Mouse (Mus musculus) splenic B cell, adult 2 months (primary cell): ENCODE results near the gene Pcsk4.

Experiments
- DNase-seq: peaks from one replicate; pipeline ENCODE4 v3.0.0-alpha.2; 2011; ENCODE audit warnings: low read depth, low spot score
- H3K27me3 ChIP-seq: 2 replicates; pipeline ENCODE4 v1.6.1; 2012; ENCODE audit warnings: mild to moderate bottlenecking, low read length, moderate library complexity, mixed read lengths; ENCODE audit not compliant: control insufficient read depth, poor library complexity, insufficient read depth, severe bottlenecking
- H3K36me3 ChIP-seq: 2 replicates; pipeline ENCODE4 v1.6.1; 2012; ENCODE audit warnings: mild to moderate bottlenecking, low read length, moderate library complexity, mixed read lengths; ENCODE audit not compliant: control insufficient read depth, poor library complexity, insufficient read depth, severe bottlenecking

The Pcsk4 gene

DNA sequence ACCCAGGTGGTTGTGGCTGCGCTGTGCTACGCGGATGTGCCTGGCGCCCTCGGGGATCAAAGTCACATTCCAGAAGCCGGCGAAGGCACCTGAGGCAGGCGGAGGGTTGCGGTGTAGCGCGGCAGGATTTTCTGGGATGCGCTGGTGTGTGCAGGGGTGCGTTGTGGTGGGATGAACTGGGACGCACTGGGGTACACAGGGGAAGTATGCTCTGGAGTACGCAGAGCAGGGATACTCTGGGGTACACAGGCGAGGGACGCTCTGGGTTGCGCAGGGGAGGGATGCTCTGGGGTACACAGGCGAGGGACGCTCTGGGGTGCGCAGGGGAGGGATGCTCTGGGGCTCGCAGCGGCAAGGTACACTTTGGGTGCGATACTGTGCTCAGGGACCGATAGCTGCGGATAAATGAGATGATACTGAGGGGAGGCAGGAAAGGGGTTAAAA, 13.0 kb upstream of the Pcsk4 start:
- DNase-seq = no peak
- Histone ChIP-seq H3K36me3 (no peaks in the 10 kb centered on the region), H3K27me3 (0 out of 2 replicates have a peak, but pooled peaks cover 2% of the 10 kb centered on the region)

DNA sequence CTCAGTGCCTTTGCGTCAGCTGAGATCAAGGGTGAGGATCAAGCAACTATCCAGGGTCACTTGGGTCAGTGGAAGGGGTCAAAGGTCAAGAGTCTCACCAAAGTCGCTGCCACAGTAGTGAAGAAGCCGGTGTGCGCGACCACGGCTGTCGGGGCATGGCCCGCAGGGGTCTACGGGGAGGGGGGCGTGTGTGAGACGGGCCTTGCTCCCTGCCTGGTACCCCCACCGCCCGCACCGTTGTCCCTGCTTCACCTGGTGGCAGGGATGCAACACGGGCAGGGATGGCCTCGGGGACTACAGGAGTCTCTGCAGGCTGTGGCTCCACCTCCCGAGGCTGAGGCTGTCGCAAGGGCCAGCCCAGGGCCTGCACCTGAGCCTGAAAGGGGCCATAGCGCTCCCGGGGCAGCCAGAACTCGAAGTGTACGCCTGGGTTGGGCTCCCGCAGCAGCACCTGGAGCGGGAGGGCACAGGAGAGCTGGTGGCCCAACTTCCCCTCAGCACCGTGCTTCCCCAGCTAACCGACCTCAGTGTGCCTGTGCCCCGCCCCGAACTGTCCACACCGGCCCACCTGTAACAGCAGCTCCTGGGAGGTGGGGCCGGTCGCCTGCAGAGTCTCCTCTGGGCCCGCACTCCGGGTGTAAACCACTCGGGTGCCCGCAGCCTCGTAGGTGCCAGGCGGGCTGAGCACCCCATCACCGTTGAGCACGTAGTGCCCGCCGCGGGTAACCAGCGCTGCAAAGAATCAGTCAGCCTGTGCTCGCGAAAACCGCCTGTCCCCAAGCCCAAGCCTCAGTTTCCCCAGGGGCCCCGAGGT, 12.4 kb upstream of the Pcsk4 start:
- 0 out of 2 replicates have a peak, but pooled peaks cover 2% of the 10 kb centered on the region for H3K27me3 ChIP-seq
- peak; percentile 51 for DNase-seq
- no peaks in the 10 kb centered on the region for H3K36me3 ChIP-seq

DNA sequence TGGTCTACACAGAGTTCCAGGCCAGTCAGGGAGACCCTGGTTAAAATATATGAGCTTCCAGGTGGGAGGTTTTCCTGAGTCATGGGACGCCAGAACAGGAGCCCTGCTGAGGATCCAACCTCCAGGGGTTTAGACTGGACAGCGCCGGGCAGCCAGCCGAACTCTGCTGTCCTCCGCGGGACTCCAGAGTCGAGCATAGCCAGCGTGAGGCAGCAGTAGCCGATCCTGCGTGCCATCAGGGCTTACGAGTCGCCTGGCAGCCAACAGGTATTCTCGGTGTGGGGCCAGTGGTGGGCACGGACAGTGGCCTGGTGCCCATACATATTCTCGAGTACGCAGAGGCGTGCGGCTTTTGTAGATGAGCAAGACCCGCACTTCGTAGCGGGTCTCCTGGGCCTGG, 11.7 kb upstream of the Pcsk4 start:
- Histone ChIP-seq H3K27me3 (0 out of 2 replicates have a peak, but pooled peaks cover 2% of the 10 kb centered on the region), H3K36me3 (no peaks in the 10 kb centered on the region)
- no peak for DNase-seq

DNA sequence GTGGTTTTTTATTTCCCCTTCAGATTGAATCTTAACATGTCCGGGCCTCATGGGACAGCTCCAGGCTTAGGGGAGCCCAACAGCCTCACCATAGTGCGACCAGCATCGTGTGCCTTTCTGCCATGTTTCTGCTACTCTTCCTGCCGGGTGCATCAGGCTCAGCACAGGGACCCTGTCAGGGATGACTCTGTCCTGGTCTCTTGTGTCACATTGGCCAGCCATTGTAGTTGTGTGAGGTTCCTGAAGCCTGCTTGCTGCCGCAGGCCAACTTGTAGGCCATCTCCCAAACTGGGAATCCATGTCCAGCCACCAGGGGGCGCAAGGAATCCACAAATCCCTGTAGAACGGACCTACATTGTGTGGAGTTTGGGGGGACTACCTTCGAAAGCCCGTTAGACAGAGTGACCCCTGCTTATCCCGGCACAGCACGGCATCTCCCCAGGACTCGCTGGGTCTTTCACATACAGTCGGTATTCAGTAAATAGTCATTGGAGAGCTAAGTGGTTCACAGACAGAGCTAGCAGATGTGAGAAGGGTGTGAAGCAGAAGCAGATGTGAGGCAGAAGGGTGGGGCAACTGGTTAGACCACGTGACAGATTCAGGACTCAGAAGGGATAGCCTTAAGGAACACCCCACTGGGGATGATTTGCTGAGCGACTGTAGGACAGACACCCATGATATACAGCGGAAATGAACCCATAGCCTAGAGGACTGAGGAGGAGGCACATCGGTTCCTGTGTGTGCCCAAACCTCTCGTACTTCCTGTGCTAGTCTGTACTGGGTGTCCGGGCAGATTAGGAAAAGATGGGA, 10.8 kb upstream of the Pcsk4 start:
- 0 out of 2 replicates have a peak, but pooled peaks cover 2% of the 10 kb centered on the region for H3K27me3 ChIP-seq
- no peaks in the 10 kb centered on the region for H3K36me3 ChIP-seq
- peak; percentile 88 for DNase-seq

DNA sequence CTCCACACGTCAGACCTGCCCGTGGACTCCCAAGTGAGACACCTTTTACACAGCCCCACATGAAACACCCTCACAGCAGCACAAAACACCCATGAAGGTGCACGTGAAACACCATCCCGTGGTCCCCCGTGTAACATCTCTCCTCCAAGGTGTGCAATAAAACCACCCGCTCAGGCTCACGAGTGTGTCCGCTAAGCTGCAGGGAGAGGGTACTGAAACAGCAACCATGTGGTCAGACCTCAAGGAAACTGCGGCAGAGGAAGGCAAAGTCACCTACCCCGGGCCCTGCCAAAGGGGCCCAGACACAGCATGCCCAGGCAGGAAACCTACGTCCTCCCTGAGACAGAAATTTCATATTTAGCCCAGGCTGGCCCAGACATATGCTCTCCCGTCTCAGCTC, 7.0 kb upstream of the Pcsk4 start:
- no peak for DNase-seq
- no peaks in the 10 kb centered on the region for H3K27me3 ChIP-seq
- no peaks in the 10 kb centered on the region for H3K36me3 ChIP-seq

DNA sequence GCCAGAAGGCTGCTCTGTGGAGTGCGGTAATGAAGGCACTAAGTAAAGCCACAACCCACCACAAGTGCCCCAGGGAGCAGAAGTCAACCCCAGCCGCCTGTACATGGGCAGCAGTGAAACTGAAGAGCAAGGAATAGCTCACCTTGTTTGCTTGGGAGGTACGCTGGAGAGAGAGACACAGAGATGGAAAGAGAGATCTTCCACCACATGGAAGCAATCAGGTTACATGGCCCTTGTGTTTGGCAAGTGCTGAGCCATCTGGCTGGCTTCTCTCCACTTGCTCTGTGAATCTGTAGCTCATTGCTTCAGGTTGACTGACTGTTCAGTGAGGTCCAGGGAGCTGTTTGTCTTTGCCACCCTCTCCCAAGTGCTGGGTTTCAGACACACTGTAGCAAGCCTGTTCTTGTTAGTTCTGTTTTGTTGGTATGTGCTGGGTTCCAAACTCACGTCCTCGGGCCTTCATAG, 3.3 kb upstream of the Pcsk4 start:
- H3K27me3 ChIP-seq = no peaks in the 10 kb centered on the region
- no peak for DNase-seq
- no peaks in the 10 kb centered on the region for H3K36me3 ChIP-seq

DNA sequence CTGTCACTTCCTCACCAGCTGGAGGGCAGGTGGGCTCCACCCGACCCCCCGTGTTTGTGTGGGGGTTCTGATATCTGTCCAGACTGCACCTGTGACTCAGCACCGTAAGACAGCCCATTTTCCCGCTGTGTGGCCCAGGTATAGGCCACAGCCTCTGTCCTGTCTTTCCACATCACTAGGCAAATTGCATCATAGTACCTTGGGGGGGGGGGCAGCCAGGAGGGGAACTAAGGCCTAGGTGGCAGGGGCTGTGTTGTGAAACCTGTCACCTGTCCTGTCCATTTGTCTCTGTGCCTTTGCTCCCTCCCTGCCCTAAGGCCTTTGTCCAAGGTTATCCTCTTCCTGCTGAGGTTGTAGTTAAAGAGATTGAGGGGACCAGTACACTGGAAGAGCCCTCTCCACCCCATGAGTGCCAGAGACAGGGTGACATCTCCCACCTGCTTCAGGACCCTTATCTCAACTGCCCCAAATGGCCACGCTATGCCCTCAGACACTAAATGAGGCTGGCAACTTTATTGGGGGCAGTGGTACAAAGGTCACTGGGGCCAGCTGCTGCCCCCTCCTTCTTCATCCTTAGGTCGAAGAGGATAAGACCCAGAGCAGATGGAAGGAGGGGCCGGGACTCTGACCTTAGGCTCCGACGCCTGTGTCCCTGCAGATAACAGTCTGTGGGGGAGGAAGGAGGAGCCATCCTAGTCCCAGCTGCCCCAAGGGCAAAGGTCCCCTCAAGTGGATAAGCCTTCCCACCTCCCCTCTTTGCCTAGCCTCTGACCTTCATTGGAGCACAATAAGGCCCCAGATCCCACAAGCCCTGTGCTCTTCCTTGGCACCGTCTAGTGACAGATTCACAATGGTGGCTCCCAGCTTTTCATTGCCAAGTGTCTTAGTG, 2.6 kb upstream of the Pcsk4 start:
- Histone ChIP-seq H3K36me3 (no peaks in the 10 kb centered on the region), H3K27me3 (no peaks in the 10 kb centered on the region)
- no peak for DNase-seq

DNA sequence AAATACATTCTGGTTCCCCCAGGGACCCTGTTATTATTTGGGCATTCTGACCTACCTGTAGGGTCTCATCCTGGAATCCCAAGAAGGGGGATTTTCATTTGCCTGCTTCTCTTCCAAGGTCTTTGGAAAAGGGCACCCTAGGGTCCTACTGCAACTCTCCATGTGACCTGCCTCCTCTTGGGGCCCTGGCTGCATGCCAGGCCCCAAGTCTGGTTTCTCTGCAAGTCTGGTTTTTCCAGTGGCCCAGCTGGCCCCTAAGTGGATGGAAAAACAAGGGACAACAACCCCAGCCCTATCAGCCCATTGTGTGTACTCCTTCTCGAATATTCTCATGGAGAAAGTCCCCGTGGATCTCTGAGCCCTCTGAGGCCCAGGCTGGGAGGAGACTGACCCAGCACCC, 1.6 kb upstream of the Pcsk4 start:
- H3K27me3 ChIP-seq = no peaks in the 10 kb centered on the region
- DNase-seq = no peak
- no peaks in the 10 kb centered on the region for H3K36me3 ChIP-seq

DNA sequence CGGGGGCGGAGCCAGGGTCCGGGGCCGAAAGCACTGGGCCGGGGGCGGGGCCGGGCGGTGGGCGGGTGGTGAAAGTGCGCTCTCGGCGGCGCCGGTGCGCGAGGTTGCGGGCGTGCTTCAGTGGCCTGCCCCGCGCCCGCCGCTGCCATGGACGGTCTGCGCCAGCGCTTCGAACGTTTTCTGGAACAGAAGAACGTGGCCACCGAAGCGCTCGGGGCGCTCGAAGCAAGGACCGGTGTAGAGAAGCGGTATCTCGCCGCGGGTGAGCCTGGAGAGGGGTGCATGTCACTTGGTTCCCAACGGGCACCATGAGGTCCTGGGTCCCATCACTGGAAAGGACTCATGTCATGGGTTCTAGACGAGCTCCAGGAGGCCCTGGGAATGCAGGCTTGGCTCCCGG, 786 bp upstream of the Pcsk4 start:
- H3K36me3 ChIP-seq = no peaks in the 10 kb centered on the region
- H3K27me3 ChIP-seq = no peaks in the 10 kb centered on the region
- DNase-seq = no peak

DNA sequence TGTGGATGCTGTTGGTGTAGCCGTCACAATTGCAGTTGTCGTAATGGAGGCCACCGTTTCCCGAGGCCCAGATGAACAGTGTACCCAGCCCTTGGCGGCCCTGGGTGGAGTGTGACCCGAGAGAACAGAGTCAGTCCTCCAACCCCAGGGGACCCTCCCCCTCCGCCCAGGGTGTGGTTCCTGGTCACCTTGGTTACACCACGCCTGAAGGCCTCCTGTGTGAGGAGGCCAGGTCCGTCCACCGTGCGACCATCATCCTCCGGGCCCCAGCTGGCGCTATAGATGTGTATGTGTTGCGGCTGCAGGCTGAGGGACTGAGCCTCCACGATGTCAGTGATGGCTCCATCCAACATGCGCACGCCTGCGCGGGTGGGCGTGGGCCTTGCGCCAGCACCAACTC, 4.3 kb downstream of the Pcsk4 start:
- no peaks in the 10 kb centered on the region for H3K36me3 ChIP-seq
- no peaks in the 10 kb centered on the region for H3K27me3 ChIP-seq
- no peak for DNase-seq

DNA sequence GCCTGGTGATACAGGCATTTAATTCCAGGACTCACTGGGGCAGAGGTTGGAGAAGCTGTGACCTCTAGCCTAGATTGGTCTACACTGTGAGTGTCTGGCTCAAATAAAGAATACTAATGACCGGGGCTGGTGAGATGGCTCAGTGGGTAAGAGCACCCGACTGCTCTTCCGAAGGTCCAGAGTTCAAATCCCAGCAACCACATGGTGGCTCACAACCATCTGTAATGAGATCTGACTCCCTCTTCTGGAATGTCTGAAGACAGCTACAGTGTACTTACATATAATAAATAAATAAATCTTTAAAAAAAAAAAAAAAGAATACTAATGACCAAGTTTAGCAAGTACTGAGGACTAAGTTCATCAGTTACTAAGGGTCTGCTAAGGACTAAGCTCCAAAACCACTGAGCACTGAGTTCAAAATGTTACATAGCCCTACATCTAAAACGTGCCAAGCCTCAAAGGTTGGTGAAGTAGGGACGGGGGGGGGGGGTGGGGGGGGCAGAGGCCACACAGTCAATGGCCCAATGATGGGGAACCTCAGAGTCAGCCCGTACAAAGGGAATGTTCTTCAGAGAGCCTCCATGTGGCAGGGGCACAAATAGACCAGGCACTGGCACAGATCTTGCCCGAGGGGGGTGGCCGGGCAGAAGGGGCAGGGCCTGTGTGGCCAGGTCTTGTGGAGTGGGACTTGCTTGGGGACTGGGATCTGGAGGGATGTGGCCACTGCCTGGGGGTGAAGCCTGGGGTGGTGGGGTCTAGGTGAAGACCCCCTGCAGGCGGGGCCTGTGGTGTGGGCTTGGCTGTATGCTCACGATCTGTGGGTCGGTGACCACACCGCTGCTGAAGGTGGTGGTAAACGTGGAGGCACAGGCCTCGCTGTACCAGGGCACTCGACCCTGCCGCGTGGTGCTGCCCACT, 4.9 kb downstream of the Pcsk4 start:
- Histone ChIP-seq H3K36me3 (no peaks in the 10 kb centered on the region), H3K27me3 (no peaks in the 10 kb centered on the region)
- no peak for DNase-seq

DNA sequence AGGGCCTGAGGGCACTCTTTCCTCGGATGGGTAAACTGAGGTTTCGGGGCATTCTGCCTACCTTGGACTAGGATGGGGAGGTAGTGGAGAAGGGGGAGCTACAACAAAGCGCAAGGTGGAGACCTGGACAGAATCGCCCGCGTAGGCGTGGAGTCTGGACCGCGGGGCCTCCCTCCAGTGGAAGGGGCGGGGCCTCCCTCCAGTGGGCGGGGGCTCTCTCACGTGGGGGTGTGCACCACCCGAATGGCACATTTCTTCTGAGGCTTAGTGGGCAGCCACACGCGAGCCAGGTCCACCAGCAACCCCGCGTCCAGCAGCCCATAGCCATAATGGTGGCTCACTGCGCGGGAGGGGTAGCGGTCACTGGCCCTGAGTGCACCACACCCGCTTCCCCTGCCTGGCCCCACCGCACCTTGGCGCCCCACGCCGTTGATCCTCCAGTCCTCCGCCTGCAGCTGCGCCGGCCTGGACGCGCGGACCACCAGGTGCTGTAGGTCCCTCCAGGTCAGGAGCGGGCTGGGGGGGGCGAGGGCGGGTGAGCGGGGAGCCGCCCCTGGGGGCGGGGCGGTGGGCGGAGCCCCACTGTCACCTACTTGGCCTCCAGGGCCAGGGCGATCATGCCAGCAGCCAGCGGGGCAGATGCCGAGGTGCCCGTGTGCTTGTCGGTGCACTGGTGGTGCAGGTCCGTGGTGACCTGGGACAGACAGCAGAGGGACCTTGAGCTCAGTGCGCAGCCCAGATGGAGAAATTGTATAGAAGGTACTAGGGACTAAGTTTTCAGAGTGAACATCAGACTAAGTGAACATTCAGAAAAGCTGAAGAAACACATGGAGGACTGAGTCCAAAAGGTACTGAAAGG, 5.8 kb downstream of the Pcsk4 start:
- no peaks in the 10 kb centered on the region for H3K36me3 ChIP-seq
- peak; percentile 80 for DNase-seq
- H3K27me3 ChIP-seq = no peaks in the 10 kb centered on the region

DNA sequence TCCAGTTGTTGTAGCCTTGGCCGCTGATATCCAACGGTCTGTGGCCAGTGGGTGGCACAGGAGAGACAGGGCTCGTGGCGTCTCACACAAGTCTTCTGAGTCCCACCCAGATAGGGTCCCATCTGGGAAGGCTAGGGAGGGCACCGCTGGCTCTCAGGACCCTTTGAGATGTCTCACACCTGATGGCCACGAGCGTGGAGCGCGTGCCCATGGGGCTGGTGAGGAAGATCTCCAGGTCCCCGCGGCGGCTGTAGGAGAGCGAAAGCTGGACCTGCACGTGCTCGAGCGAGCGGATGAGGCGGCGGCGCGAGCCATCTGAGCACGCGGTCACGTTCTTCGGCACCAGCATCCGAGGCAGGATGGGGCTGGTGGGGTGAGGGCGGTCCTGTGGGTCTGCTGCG, 6.5 kb downstream of the Pcsk4 start:
- DNase-seq = peak; percentile 56

More for the DNA sequence above, 6.5 kb downstream of the Pcsk4 start:
- no peaks in the 10 kb centered on the region for H3K27me3 ChIP-seq
- no peaks in the 10 kb centered on the region for H3K36me3 ChIP-seq
